Mouse (Mus musculus) MEL (cell line): ENCODE measurements around the gene Cmtm2b.
A peak's percentile ranks its signal among the peaks of the same experiment; 100 is the strongest.

Experiments
- BHLHE40 ChIP-seq: IDR thresholded peaks from 2 replicates; pipeline ENCODE4 v1.6.1; 2012; ENCODE audit warnings: low read depth, mild to moderate bottlenecking, inconsistent platforms, low read length, improper control_type of control experiment, borderline replicate concordance
- CHD2 ChIP-seq: IDR thresholded peaks from 2 replicates; pipeline ENCODE4 v1.6.1; 2011; ENCODE audit warnings: low read length, improper control_type of control experiment
- CTCF ChIP-seq, 3 experiments: IDR thresholded peaks in 2 of 3; conservative IDR thresholded peaks in 1 of 3; 2 replicates each; pipeline ENCODE4 v1.5.1; 2011 to 2012; ENCODE audit warnings: low read length in 3 of 3, low read depth in 2 of 3, mild to moderate bottlenecking in 2 of 3, improper control_type of control experiment in 1 of 3, inconsistent platforms in 1 of 3, mixed read lengths in 1 of 3, moderate library complexity in 1 of 3; ENCODE audit not compliant: control insufficient read depth in 1 of 3, insufficient read depth in 1 of 3, poor library complexity in 1 of 3, severe bottlenecking in 1 of 3
- ELF1 ChIP-seq: IDR thresholded peaks from 2 replicates; pipeline ENCODE4 v1.6.1; 2014; ENCODE audit warnings: low read depth, mild to moderate bottlenecking, inconsistent platforms, low read length, improper control_type of control experiment, moderate library complexity
- GABPA ChIP-seq: IDR thresholded peaks from 2 replicates; pipeline ENCODE4 v1.6.1; 2012; ENCODE audit warnings: low read depth, mild to moderate bottlenecking, inconsistent platforms, low read length, improper control_type of control experiment, moderate library complexity
- JUND ChIP-seq: IDR thresholded peaks from 2 replicates; pipeline ENCODE4 v1.6.1; 2011; ENCODE audit warnings: low read depth, mild to moderate bottlenecking, improper control_type of control experiment, low read length
- MAX ChIP-seq: IDR thresholded peaks from 2 replicates; pipeline ENCODE4 v1.6.1; 2011; ENCODE audit warnings: low read length, improper control_type of control experiment
- MEF2A ChIP-seq: IDR thresholded peaks from 2 replicates; pipeline ENCODE4 v1.6.1; 2014; ENCODE audit warnings: low read depth, mild to moderate bottlenecking, inconsistent platforms, low read length, improper control_type of control experiment; ENCODE audit not compliant: poor library complexity, insufficient replicate concordance, severe bottlenecking; ENCODE audit errors: extremely low read depth
- MYB ChIP-seq: IDR thresholded peaks from 2 replicates; pipeline ENCODE4 v1.6.1; 2011; ENCODE audit warnings: mild to moderate bottlenecking, low read depth, low read length, improper control_type of control experiment
- POLR2A ChIP-seq, 2 experiments: IDR thresholded peaks; 2 replicates each; pipeline ENCODE4 v1.6.1; 2011 to 2012; ENCODE audit warnings: low read length in 2 of 2, mild to moderate bottlenecking in 2 of 2, control low read depth in 1 of 2, improper control_type of control experiment in 1 of 2, low read depth in 1 of 2, moderate library complexity in 1 of 2; ENCODE audit not compliant: control insufficient read depth in 1 of 2, insufficient read depth in 1 of 2, poor library complexity in 1 of 2
- RAD21 ChIP-seq: IDR thresholded peaks from 2 replicates; pipeline ENCODE4 v1.6.1; 2011; ENCODE audit warnings: mild to moderate bottlenecking, low read depth, low read length, improper control_type of control experiment
- SMC3 ChIP-seq: IDR thresholded peaks from 2 replicates; pipeline ENCODE4 v1.6.1; 2011; ENCODE audit warnings: low read depth, low read length, improper control_type of control experiment

DNA sequence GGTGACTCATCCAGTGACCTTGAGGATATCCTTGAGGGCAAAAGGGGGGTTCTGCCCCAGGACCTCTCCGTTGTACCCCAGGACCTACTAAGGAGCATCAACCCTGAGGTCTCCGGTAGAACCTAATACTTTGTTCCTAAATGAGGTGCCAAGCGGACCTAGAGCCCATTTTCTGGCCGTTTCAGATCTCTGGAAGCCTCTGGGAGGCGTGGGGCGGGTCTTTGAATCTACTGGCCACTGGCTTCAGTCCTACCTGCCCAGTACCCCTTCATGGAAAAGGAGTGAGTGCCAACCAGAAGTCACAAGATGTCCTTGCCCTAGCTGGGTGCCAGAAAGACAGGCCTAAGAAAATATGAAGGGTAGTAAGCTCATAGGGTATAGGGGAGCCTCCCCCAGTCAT lies 19.6 kb downstream of the Cmtm2b start:
- TF ChIP-seq CTCF (IDR thresholded peaks at IDR 0.05 in 2 of 3, conservative IDR thresholded peaks at IDR 0.05 in 1 of 3; ENCODE audit: control insufficient read depth in 1 of 3, insufficient read depth in 1 of 3, low read depth in 2 of 3, low read length in 3 of 3, poor library complexity in 1 of 3, severe bottlenecking in 1 of 3) (no peak), CHD2 (no peak), RAD21 (no peak), MYB (no peak), BHLHE40 (no peak), POLR2A (IDR thresholded peaks at IDR 0.05; ENCODE audit: control insufficient read depth in 1 of 2, insufficient read depth in 1 of 2, low read depth in 1 of 2, low read length in 2 of 2, poor library complexity in 1 of 2) (0 out of 4 replicates have a peak, but pooled peaks of 1 of the 2 experiments have one; percentile 2), SMC3 (no peak), MEF2A (no peak), JUND (no peak), MAX (no peak), ELF1 (no peak), GABPA (no peak)
